Mouse (Mus musculus) colon, adult 2 months (tissue): ENCODE measurements around the gene Gpx7. TPM values are rescaled to one million over a fixed set of nuclear protein-coding genes. Genes with fewer than 3 reads are reported as not detected.

Experiments used
- polyA plus RNA-seq: library from polyadenylated mRNA; depleted of rRNA; stranded (reverse); fragments of >200 nt; gene quantifications from 2 replicates; pipeline ENCODE4 v1.2.3, GENCODE M21; 2012; rRNA removed

The Gpx7 gene
- 8.1 and 11.3 TPM in 2 replicates for polyA plus RNA-seq

GRCm38 (mm10) chr4:108406861-108407401, at the start of gene Gpx7:
Gene Gpx7 (minus strand): TSS chr4:108406961.

GRCm38 (mm10) chr4:108383183-108383714, 23.5 kb downstream of the Gpx7 start, which contains the start of gene Shisal2a:
Gene Shisal2a (minus strand): TSS chr4:108383349.

Other genes starting within 250 kb of the Gpx7 start
- 40.1 and 45.0 TPM in 2 replicates for gene Echdc2, start 241.5 kb downstream of the Gpx7 start, polyA plus RNA-seq
- gene Zyg11a, start 188.9 kb downstream of the Gpx7 start, polyA plus RNA-seq, result 0.06 TPM in 2 replicates
- 5.2 and 6.0 TPM in 2 replicates for gene Zyg11b, start 105.9 kb downstream of the Gpx7 start, polyA plus RNA-seq
- gene Coa7, start 78.8 kb downstream of the Gpx7 start, polyA plus RNA-seq, result 4.1 and 5.9 TPM in 2 replicates
- gene Shisal2a, start 23.6 kb downstream of the Gpx7 start, polyA plus RNA-seq, result 0.23 and 0.78 TPM in 2 replicates
- 20.0 and 20.8 TPM in 2 replicates for gene Tut4, start 52.5 kb upstream of the Gpx7 start, polyA plus RNA-seq
- gene Prpf38a, start 172.4 kb upstream of the Gpx7 start, polyA plus RNA-seq, result 1.8 and 3.1 TPM in 2 replicates
- 1.2 and 1.8 TPM in 2 replicates for gene Orc1, start 172.5 kb upstream of the Gpx7 start, polyA plus RNA-seq
- 32.9 and 33.4 TPM in 2 replicates for gene Cc2d1b, start 213.0 kb upstream of the Gpx7 start, polyA plus RNA-seq